Mouse (Mus musculus) lung, postnatal 0 days (tissue): Measurements from ENCODE around the gene Rsc1a1.

ENCODE experiments used
- CTCF ChIP-seq: IDR thresholded peaks from 2 replicates; pipeline ENCODE4 v1.5.1; 2016; ENCODE audit warnings: antibody characterized with exemption, mild to moderate bottlenecking
- EP300 ChIP-seq: IDR thresholded peaks from 2 replicates; pipeline ENCODE4 v1.6.1; 2016; ENCODE audit warnings: antibody characterized with exemption, mild to moderate bottlenecking, control low read depth

GRCm38 (mm10) chr4:141735206-141735560, 49.8 kb upstream of the Rsc1a1 start:
- TF ChIP-seq CTCF (no peak), EP300 (no peak)
